Comparison of ENCODE assay signal across 9 mouse cellular contexts in genomic region chr1:130192190-130193028, GRCm38 (mm10).
A peak's percentile ranks its signal among the peaks of the same experiment; 100 is the strongest.
DNase-seq lines count a peak whose midpoint lies in the region; ATAC-seq and TF ChIP-seq lines count a peak whose summit lies in the region.
"Had no signal": no experiment of that assay in that cellular context is flagged by ENCODE, and none has a peak within 500 bp of the region (broad histone marks: within the 10 kb centered on the region; RNA-seq: fewer than 3 reads in every experiment).

No protein-coding gene starts in this region.

- no peaks in the 10 kb centered on the region for H3K4me1 ChIP-seq in forebrain, postnatal 0 days (ENCODE audit: insufficient read depth)
- H3K4me1 ChIP-seq in stomach, embryonic 16.5 days (ENCODE audit: control insufficient read depth, insufficient read depth, low read length), result no peaks in the 10 kb centered on the region
- H3K4me1 ChIP-seq: embryonic facial prominence, embryonic 13.5 days had no signal

- no peak overlapping the region for H3K4me3 ChIP-seq in forebrain, postnatal 0 days (ENCODE audit: low read depth, low read length)
- H3K4me3 ChIP-seq in stomach, embryonic 16.5 days (replicated peaks; ENCODE audit: low read length), result no peak overlapping the region
- H3K4me3 ChIP-seq: embryonic facial prominence, embryonic 13.5 days had no signal

- no peaks in the 10 kb centered on the region for H3K9me3 ChIP-seq in forebrain, postnatal 0 days (ENCODE audit: low read length)
- H3K9me3 ChIP-seq in stomach, embryonic 16.5 days (replicated peaks; ENCODE audit: control insufficient read depth, low read length), result no peaks in the 10 kb centered on the region
- H3K9me3 ChIP-seq: embryonic facial prominence, embryonic 13.5 days had no signal

- DNase-seq in kidney, adult 18-20 months, result peak; percentile 18
- DNase-seq in kidney, adult 11 months, result no peak
- DNase-seq in c-Kit-positive CD71-positive TER-119-negative erythroid progenitor cells, embryonic 14.5 days (ENCODE audit: low read depth), result peak; percentile 50
- peak; percentile 84 for DNase-seq in forebrain, postnatal 0 days
- peak; percentile 50 for DNase-seq in layer of hippocampus, adult 11-12 months (ENCODE audit: low spot score)
- DNase-seq in lung, postnatal 10 days, result peak; percentile 47
- DNase-seq in ovary, adult 18-20 months (ENCODE audit: low spot score), result no peak

- TF ChIP-seq CTCF in forebrain, postnatal 0 days (IDR thresholded peaks at IDR 0.05; ENCODE audit: low read depth), result peak; percentile 87

- peak; percentile 83 for ATAC-seq in forebrain, postnatal 0 days
- ATAC-seq in stomach, embryonic 16.5 days (ENCODE audit: insufficient read depth, low FRiP score), result peak; percentile 25; the same call in 1 of the 2 replicates

- H3K27me3 ChIP-seq in forebrain, postnatal 0 days (ENCODE audit: insufficient read depth, low read length), result no peaks in the 10 kb centered on the region
- H3K27me3 ChIP-seq in stomach, embryonic 16.5 days (ENCODE audit: control insufficient read depth, insufficient read depth, low read length), result no peaks in the 10 kb centered on the region
- H3K27me3 ChIP-seq: embryonic facial prominence, embryonic 13.5 days had no signal

- WGBS in forebrain, postnatal 0 days, result 47% methylated on average over 6 of the region's 6 CpGs
- 39% methylated on average over 6 of the region's 6 CpGs for WGBS in stomach, embryonic 16.5 days

- no peak overlapping the region for H3K9ac ChIP-seq in forebrain, postnatal 0 days
- no peak overlapping the region for H3K9ac ChIP-seq in stomach, embryonic 16.5 days (ENCODE audit: low read length)
- H3K9ac ChIP-seq: embryonic facial prominence, embryonic 13.5 days had no signal

- no peaks in the 10 kb centered on the region for H3K36me3 ChIP-seq in forebrain, postnatal 0 days (ENCODE audit: insufficient read depth)
- H3K36me3 ChIP-seq in stomach, embryonic 16.5 days (ENCODE audit: control insufficient read depth, insufficient read depth, low read length), result no peaks in the 10 kb centered on the region
- H3K36me3 ChIP-seq: embryonic facial prominence, embryonic 13.5 days had no signal

- no peak overlapping the region for H3K4me2 ChIP-seq in forebrain, postnatal 0 days (ENCODE audit: low read depth)
- H3K4me2 ChIP-seq in stomach, embryonic 16.5 days (ENCODE audit: low read depth, low read length), result no peak overlapping the region
- H3K4me2 ChIP-seq: embryonic facial prominence, embryonic 13.5 days had no signal

- no peak overlapping the region for H3K27ac ChIP-seq in forebrain, postnatal 0 days (ENCODE audit: low read depth, low read length)
- H3K27ac ChIP-seq in stomach, embryonic 16.5 days (ENCODE audit: low read length), result no peak overlapping the region
- H3K27ac ChIP-seq: embryonic facial prominence, embryonic 13.5 days had no signal

Comparison
In these comparisons a context has a peak if more than half of its experiments do, and no peak if none do; other contexts are left out.
1. DNase-seq: peak in kidney, adult 18-20 months (single experiment), c-Kit-positive CD71-positive TER-119-negative erythroid progenitor cells, embryonic 14.5 days (single experiment), forebrain, postnatal 0 days (single experiment), layer of hippocampus, adult 11-12 months (single experiment) and lung, postnatal 10 days (single experiment); none in kidney, adult 11 months (single experiment) and ovary, adult 18-20 months (single experiment).